Mouse (Mus musculus): ENCODE results near the gene Ggt1. TPM values are rescaled to one million over a fixed set of nuclear protein-coding genes. Genes with fewer than 3 reads are reported as not detected.

The Ggt1 gene
- polyA plus RNA-seq, 1 experiment from 2014 or later, result 2.1 TPM

Other genes starting within 250 kb of the Ggt1 start
- 3.6 and 4.6 TPM in 2 replicates for gene Adora2a, start 244.7 kb upstream of the Ggt1 start, polyA plus RNA-seq (2015; fragmentation: Nextera tagmentation; extraction: Ambion mirVana)
- 0.36 and 0.39 TPM in 2 replicates for gene Upb1, start 160.5 kb upstream of the Ggt1 start, polyA plus RNA-seq (2015; fragmentation: Nextera tagmentation; extraction: Ambion mirVana)
- 114 and 124 TPM in 2 replicates for gene Snrpd3, start 44.1 kb upstream of the Ggt1 start, polyA plus RNA-seq (2015; fragmentation: Nextera tagmentation; extraction: Ambion mirVana)
- gene Gucd1, start 43.6 kb upstream of the Ggt1 start, polyA plus RNA-seq (2015; fragmentation: Nextera tagmentation; extraction: Ambion mirVana), result 15.4 and 19.8 TPM in 2 replicates
- gene Lrrc75b, start 1.3 kb upstream of the Ggt1 start, polyA plus RNA-seq (2015; fragmentation: Nextera tagmentation; extraction: Ambion mirVana), result 38.9 and 44.7 TPM in 2 replicates
- 2.9 and 3.5 TPM in 2 replicates for gene Ggt5, start 27.7 kb downstream of the Ggt1 start, polyA plus RNA-seq (2015; fragmentation: Nextera tagmentation; extraction: Ambion mirVana)
- 10.5 and 11.9 TPM in 2 replicates for gene Susd2, start 82.4 kb downstream of the Ggt1 start, polyA plus RNA-seq (2015; fragmentation: Nextera tagmentation; extraction: Ambion mirVana)
- gene Cabin1, start 202.7 kb downstream of the Ggt1 start, polyA plus RNA-seq (2015; fragmentation: Nextera tagmentation; extraction: Ambion mirVana), result 30.9 and 35.5 TPM in 2 replicates
- 73.5 and 89.1 TPM in 2 replicates for gene Ddt, start 211.8 kb downstream of the Ggt1 start, polyA plus RNA-seq (2015; fragmentation: Nextera tagmentation; extraction: Ambion mirVana)
- 0.50 TPM in 1 of 2 replicates, not detected in the other for gene Gm20441, start 219.3 kb downstream of the Ggt1 start, polyA plus RNA-seq (2015; fragmentation: Nextera tagmentation; extraction: Ambion mirVana)
- gene Gstt3, start 219.8 kb downstream of the Ggt1 start, polyA plus RNA-seq (2015; fragmentation: Nextera tagmentation; extraction: Ambion mirVana), result 1.4 and 1.5 TPM in 2 replicates
- 18.8 and 21.9 TPM in 2 replicates for gene Gstt1, start 237.0 kb downstream of the Ggt1 start, polyA plus RNA-seq (2015; fragmentation: Nextera tagmentation; extraction: Ambion mirVana)

Data from hindbrain, embryonic 16.5 days (tissue).